Mouse (Mus musculus): ENCODE results near the gene Vav2. TPM values are rescaled to one million over a fixed set of nuclear protein-coding genes. Genes with fewer than 3 reads are reported as not detected.

Vav2 gene
- 13.0 TPM for polyA plus RNA-seq (2012; fragmentation: generic; extraction: Trizol)
- long read RNA-seq, experiment 1, partial matches to known transcripts = 0 of 3 reads
- long read RNA-seq, experiment 1, other reads (novel, unspliced or antisense) = 3 of 3 reads
- long read RNA-seq, experiment 2, partial matches to known transcripts = 7 of 29 reads
- long read RNA-seq, experiment 2, other reads (novel, unspliced or antisense) = 22 of 29 reads

DNA sequence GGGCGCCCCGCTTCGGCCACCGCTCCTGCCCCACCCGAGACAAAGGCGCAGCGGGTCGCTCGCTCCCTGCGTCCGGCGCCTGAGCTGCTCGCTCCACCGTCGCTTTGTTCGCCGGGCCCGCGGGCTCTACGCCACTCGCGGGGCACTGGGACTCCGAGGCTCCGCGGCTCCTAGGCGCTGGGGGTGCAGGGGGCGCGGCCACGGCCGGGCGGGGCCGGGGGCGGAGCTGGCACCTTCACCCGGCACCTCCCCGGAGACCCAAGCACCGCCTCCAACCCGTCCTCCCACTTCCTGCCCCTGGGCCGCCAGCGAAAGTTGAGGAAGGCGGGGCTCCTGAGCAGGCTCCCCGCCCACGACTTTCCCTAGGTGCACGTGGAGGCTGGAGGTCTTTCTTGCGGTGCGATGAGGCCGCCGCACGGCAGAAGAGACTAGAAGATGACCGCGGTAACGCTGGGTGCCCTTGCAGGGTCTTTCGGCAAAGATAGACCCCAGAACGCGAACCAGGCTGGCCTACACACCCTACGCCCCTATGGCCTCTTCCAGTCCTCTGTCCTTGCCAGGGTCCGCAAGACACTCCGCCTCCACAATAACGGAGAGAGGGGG, at the start of gene Vav2:
Gene Vav2 (minus strand): TSS at position 179 of the 603 bp plus-strand sequence.
- Histone ChIP-seq H3K79me2 (ENCODE audit: control insufficient read depth, insufficient read depth) (peaks cover 45% of the 10 kb centered on the region), H3K79me3 (ENCODE audit: low read depth) (peaks cover 33% of the 10 kb centered on the region), H3ac (ENCODE audit: control insufficient read depth, insufficient read length, low read depth) (peak within 1 kb of the TSS; percentile 83), H3K4me3 (ENCODE audit: insufficient read depth, poor library complexity, severe bottlenecking) (peak within 1 kb of the TSS; percentile 75), H3K27me3 (ENCODE audit: control insufficient read depth, insufficient read depth, insufficient read length) (no peaks in the 10 kb centered on the region), H3K36me3 (ENCODE audit: control insufficient read depth, insufficient read depth) (no peaks in the 10 kb centered on the region)
- TF ChIP-seq CEBPB (IDR thresholded peaks at IDR 0.05; ENCODE audit: low read depth) (no peak), MAX (IDR thresholded peaks at IDR 0.05) (peak; percentile 86)

- Histone ChIP-seq H3K36me3 (ENCODE audit: control insufficient read depth, insufficient read depth) (peaks cover 8% of the 10 kb centered on the region), H3K4me3 (ENCODE audit: insufficient read depth, poor library complexity, severe bottlenecking) (peak overlapping the region; percentile 92), H3K79me3 (ENCODE audit: low read depth) (peaks cover 43% of the 10 kb centered on the region), H3K27me3 (ENCODE audit: control insufficient read depth, insufficient read depth, insufficient read length) (no peaks in the 10 kb centered on the region), H3K79me2 (ENCODE audit: control insufficient read depth, insufficient read depth) (peaks cover 45% of the 10 kb centered on the region), H3ac (ENCODE audit: control insufficient read depth, insufficient read length, low read depth) (peak overlapping the region; percentile 98)
- TF ChIP-seq MAX (IDR thresholded peaks at IDR 0.05) (peak; percentile 30), FOSL1 (IDR thresholded peaks at IDR 0.05; ENCODE audit: insufficient read depth, low read length, poor library complexity, severe bottlenecking) (no peak)
Measured at GRCm38 (mm10) chr2:27475495-27476302, 48.9 kb upstream of the Vav2 start.

GRCm38 (mm10) chr2:27474621-27475484, 48.0 kb upstream of the Vav2 start:
- peaks cover 54% of the 10 kb centered on the region for H3K79me2 ChIP-seq (ENCODE audit: control insufficient read depth, insufficient read depth)
- peaks cover 51% of the 10 kb centered on the region for H3K79me3 ChIP-seq (ENCODE audit: low read depth)
- no peak for TF ChIP-seq MYOG (IDR thresholded peaks at IDR 0.05; ENCODE audit: control insufficient read depth, extremely low read depth, insufficient read length)
- no peak for TF ChIP-seq FOSL1 (IDR thresholded peaks at IDR 0.05; ENCODE audit: insufficient read depth, low read length, poor library complexity, severe bottlenecking)
- no peak for TF ChIP-seq MAX (IDR thresholded peaks at IDR 0.05)
- TF ChIP-seq CEBPB (IDR thresholded peaks at IDR 0.05; ENCODE audit: low read depth) = no peak
- no peak for TF ChIP-seq USF1 (IDR thresholded peaks at IDR 0.05; ENCODE audit: low read depth)
- TF ChIP-seq MYOD1 (IDR thresholded peaks at IDR 0.05; ENCODE audit: control insufficient read depth, insufficient read length, low read depth) = no peak
- no peak for TF ChIP-seq CTCF (IDR thresholded peaks at IDR 0.05; ENCODE audit: control insufficient read depth, insufficient read depth, insufficient read length)
- peaks cover 8% of the 10 kb centered on the region for H3K36me3 ChIP-seq (ENCODE audit: control insufficient read depth, insufficient read depth)
- peak overlapping the region; percentile 92 for H3K4me3 ChIP-seq (ENCODE audit: insufficient read depth, poor library complexity, severe bottlenecking)
- H3K27me3 ChIP-seq (ENCODE audit: control insufficient read depth, insufficient read depth, insufficient read length) = no peaks in the 10 kb centered on the region
- H3ac ChIP-seq (ENCODE audit: control insufficient read depth, insufficient read length, low read depth) = peak overlapping the region; percentile 98

DNA sequence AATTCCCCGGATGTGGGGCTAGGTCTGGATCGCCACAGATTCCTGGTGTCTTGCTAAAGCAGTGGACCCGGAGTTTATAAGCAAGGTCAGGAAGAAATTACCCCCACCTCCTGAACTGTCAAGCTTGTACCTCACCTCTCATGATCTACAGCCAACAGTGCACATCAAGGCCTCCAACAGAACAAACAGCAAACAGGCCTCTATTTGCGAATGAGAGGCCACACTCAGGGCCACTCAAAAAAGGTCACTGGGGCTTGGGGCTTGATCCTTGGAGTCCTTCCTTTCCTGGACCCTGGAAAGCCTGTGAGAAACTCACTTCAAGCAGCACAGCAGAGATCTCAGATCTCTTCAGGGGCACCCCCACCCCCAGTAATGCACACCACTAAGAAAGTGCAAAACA, 47.1 kb upstream of the Vav2 start:
- no peak overlapping the region for H3ac ChIP-seq (ENCODE audit: control insufficient read depth, insufficient read length, low read depth)
- peaks cover 63% of the 10 kb centered on the region for H3K79me2 ChIP-seq (ENCODE audit: control insufficient read depth, insufficient read depth)
- H3K79me3 ChIP-seq (ENCODE audit: low read depth) = peaks cover 61% of the 10 kb centered on the region
- peak overlapping the region; percentile 92 for H3K4me3 ChIP-seq (ENCODE audit: insufficient read depth, poor library complexity, severe bottlenecking)
- H3K27me3 ChIP-seq (ENCODE audit: control insufficient read depth, insufficient read depth, insufficient read length) = no peaks in the 10 kb centered on the region
- H3K36me3 ChIP-seq (ENCODE audit: control insufficient read depth, insufficient read depth) = peaks cover 8% of the 10 kb centered on the region
- no peak for TF ChIP-seq USF1 (IDR thresholded peaks at IDR 0.05; ENCODE audit: low read depth)
- TF ChIP-seq FOSL1 (IDR thresholded peaks at IDR 0.05; ENCODE audit: insufficient read depth, low read length, poor library complexity, severe bottlenecking) = no peak
- TF ChIP-seq MYOG (IDR thresholded peaks at IDR 0.05; ENCODE audit: control insufficient read depth, extremely low read depth, insufficient read length) = no peak
- no peak for TF ChIP-seq MAX (IDR thresholded peaks at IDR 0.05)
- no peak for TF ChIP-seq CTCF (IDR thresholded peaks at IDR 0.05; ENCODE audit: control insufficient read depth, insufficient read depth, insufficient read length)
- TF ChIP-seq MYOD1 (IDR thresholded peaks at IDR 0.05; ENCODE audit: control insufficient read depth, insufficient read length, low read depth) = no peak
- TF ChIP-seq CEBPB (IDR thresholded peaks at IDR 0.05; ENCODE audit: low read depth) = no peak

- Histone ChIP-seq H3K27me3 (ENCODE audit: control insufficient read depth, insufficient read depth, insufficient read length) (no peaks in the 10 kb centered on the region), H3K36me3 (ENCODE audit: control insufficient read depth, insufficient read depth) (peaks cover 9% of the 10 kb centered on the region), H3K4me3 (ENCODE audit: insufficient read depth, poor library complexity, severe bottlenecking) (no peak overlapping the region), H3K79me2 (ENCODE audit: control insufficient read depth, insufficient read depth) (peaks cover 70% of the 10 kb centered on the region), H3K79me3 (ENCODE audit: low read depth) (peaks cover 66% of the 10 kb centered on the region), H3ac (ENCODE audit: control insufficient read depth, insufficient read length, low read depth) (no peak overlapping the region)
- no peak for TF ChIP-seq CTCF (IDR thresholded peaks at IDR 0.05; ENCODE audit: control insufficient read depth, insufficient read depth, insufficient read length)
- TF ChIP-seq MAX (IDR thresholded peaks at IDR 0.05) = no peak
Measured at GRCm38 (mm10) chr2:27473061-27473765, 46.4 kb upstream of the Vav2 start.
